Mouse (Mus musculus) heart, embryonic 12.5 days (tissue): ENCODE results near the gene Sbf2. TPM values are rescaled to one million over a fixed set of nuclear protein-coding genes. Genes with fewer than 3 reads are reported as not detected.
A peak's percentile ranks its signal among the peaks of the same experiment; 100 is the strongest.

ENCODE experiments used
- ATAC-seq: fragments of 200-750 bp; cut with Nextera tagmentation; 2 replicates; pipeline ENCODE4 v1.8.0; 2017; ENCODE audit warnings: moderate TSS enrichment, moderate library complexity; ENCODE audit not compliant: insufficient number of reproducible peaks, low FRiP score
- H3K27ac ChIP-seq: fragments of 300-500 bp; sonication (generic); 2 replicates; pipeline ENCODE4 v1.5.1; 2016; ENCODE audit warnings: mild to moderate bottlenecking, moderate library complexity; ENCODE audit not compliant: poor library complexity, severe bottlenecking
- H3K27me3 ChIP-seq: fragments of 300-500 bp; sonication (generic); replicated peaks from 2 replicates; pipeline ENCODE4 v1.6.1; 2016; ENCODE audit warnings: mild to moderate bottlenecking, moderate library complexity
- H3K36me3 ChIP-seq: fragments of 300-500 bp; sonication (generic); 2 replicates; pipeline ENCODE4 v1.6.1; 2016; ENCODE audit warnings: mild to moderate bottlenecking, moderate library complexity
- H3K4me1 ChIP-seq: fragments of 300-500 bp; sonication (generic); replicated peaks from 2 replicates; pipeline ENCODE4 v1.6.1; 2016; ENCODE audit warnings: mild to moderate bottlenecking
- H3K4me2 ChIP-seq: fragments of 300-500 bp; sonication (generic); 2 replicates; pipeline ENCODE4 v1.6.1; 2016; ENCODE audit warnings: mild to moderate bottlenecking, moderate library complexity
- H3K4me3 ChIP-seq: fragments of 300-500 bp; sonication (generic); 2 replicates; pipeline ENCODE4 v1.5.1; 2016; ENCODE audit warnings: mild to moderate bottlenecking
- H3K9ac ChIP-seq: fragments of 300-500 bp; sonication (generic); 2 replicates; pipeline ENCODE4 v1.6.1; 2016; ENCODE audit warnings: mild to moderate bottlenecking, moderate library complexity
- H3K9me3 ChIP-seq: fragments of 300-500 bp; sonication (generic); replicated peaks from 2 replicates; pipeline ENCODE4 v1.6.1; 2016; ENCODE audit warnings: mild to moderate bottlenecking, moderate library complexity
- WGBS: fragments of 180-500 bp; shearing (Covaris S2); methylation state at CpG from one replicate; pipeline ENCODE4 v1.1.7; 2016; 5-methylcytosine and 5-hydroxymethylcytosine counted together
- polyA plus RNA-seq: library from polyadenylated mRNA; unstranded; fragments of >200 nt; fragmentation: Nextera tagmentation; extraction: Ambion mirVana; gene quantifications from 2 replicates; pipeline ENCODE4 v1.2.1, GENCODE M21; 2016

Sbf2 gene
- polyA plus RNA-seq, 1 experiment from 2014 or later, result 39.2 TPM

DNA sequence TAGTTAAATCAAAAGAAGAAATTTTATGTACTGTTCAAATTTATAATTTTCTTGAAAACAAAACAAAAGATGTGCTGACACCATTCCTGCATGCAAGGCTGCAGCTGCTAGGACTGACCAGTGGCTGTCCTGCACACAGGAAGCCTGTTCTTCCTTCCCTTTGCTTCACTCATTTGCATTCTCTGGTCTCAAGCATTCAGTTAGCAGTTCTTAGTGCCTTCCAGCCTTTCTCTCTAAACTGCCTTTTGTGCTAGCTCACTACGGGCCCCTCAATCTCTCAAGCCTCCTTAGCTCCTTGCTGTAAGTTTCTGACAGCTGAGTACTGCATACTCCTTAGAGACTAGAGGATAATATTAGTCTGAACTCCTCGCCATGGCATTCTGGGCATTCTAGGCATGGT, 227.2 kb downstream of the Sbf2 start:
- H3K27me3 ChIP-seq, result no peaks in the 10 kb centered on the region

GRCm38 (mm10) chr7:110385482-110385881, 229.2 kb downstream of the Sbf2 start:
- Histone ChIP-seq H3K9ac (no peak overlapping the region), H3K36me3 (no peaks in the 10 kb centered on the region), H3K27me3 (no peaks in the 10 kb centered on the region), H3K27ac (no peak overlapping the region), H3K9me3 (no peaks in the 10 kb centered on the region), H3K4me2 (no peak overlapping the region), H3K4me1 (peaks cover 7% of the 10 kb centered on the region), H3K4me3 (no peak overlapping the region)
- 89% methylated on average over 1 of the region's 1 CpGs for WGBS
- no peak for ATAC-seq

More for the DNA sequence above, 227.2 kb downstream of the Sbf2 start:
- Histone ChIP-seq H3K4me1 (peaks cover 10% of the 10 kb centered on the region), H3K36me3 (no peaks in the 10 kb centered on the region), H3K4me2 (no peak overlapping the region), H3K27ac (no peak overlapping the region), H3K9ac (no peak overlapping the region), H3K4me3 (no peak overlapping the region), H3K9me3 (no peaks in the 10 kb centered on the region)
- ATAC-seq, result no peak
- WGBS, result 41% methylated on average over 2 of the region's 2 CpGs

GRCm38 (mm10) chr7:110384343-110384742, 230.4 kb downstream of the Sbf2 start:
- H3K9me3 ChIP-seq, result no peaks in the 10 kb centered on the region
- no peak overlapping the region for H3K4me2 ChIP-seq
- H3K4me3 ChIP-seq, result no peak overlapping the region
- no peak overlapping the region for H3K9ac ChIP-seq
- no peaks in the 10 kb centered on the region for H3K36me3 ChIP-seq
- peaks cover 13% of the 10 kb centered on the region for H3K4me1 ChIP-seq
- no peak overlapping the region for H3K27ac ChIP-seq
- H3K27me3 ChIP-seq, result no peaks in the 10 kb centered on the region
- ATAC-seq, result no peak

DNA sequence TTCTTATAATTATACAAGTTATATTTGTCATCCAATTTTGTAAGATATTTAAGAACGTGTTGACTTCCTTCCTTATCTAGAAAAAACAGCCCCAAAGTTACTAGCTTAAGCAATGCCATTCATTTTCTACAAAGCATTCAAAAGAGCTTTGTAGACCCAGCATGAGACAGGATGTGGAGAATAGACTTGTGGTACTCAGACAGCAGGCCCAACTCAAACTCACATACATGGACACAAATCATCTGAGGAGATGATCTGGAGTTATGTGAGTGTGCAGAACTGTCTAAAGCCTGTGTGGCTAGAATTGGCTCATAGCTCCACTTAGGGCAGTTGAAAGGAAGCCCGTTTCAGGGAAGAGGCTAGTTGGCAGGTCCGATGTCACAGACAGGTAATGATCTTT, 233.1 kb downstream of the Sbf2 start:
- H3K27ac ChIP-seq, result no peak overlapping the region
- no peak overlapping the region for H3K4me3 ChIP-seq
- no peak overlapping the region for H3K9ac ChIP-seq
- no peak for ATAC-seq
- no peaks in the 10 kb centered on the region for H3K9me3 ChIP-seq
- H3K27me3 ChIP-seq, result no peaks in the 10 kb centered on the region
- 67% methylated on average over 3 of the region's 3 CpGs for WGBS
- 0 out of 2 replicates have a peak, but pooled peaks cover 4% of the 10 kb centered on the region for H3K36me3 ChIP-seq
- H3K4me2 ChIP-seq, result no peak overlapping the region
- peaks cover 9% of the 10 kb centered on the region for H3K4me1 ChIP-seq

- 0 out of 2 replicates have a peak overlapping the region, but pooled peaks have one; percentile 1 for H3K9ac ChIP-seq
- H3K36me3 ChIP-seq, result peaks cover 17% of the 10 kb centered on the region
- no peaks in the 10 kb centered on the region for H3K27me3 ChIP-seq
- WGBS, result 44% methylated on average over 10 of the region's 10 CpGs
- H3K4me2 ChIP-seq, result no peak overlapping the region
- ATAC-seq, result no peak
- H3K4me3 ChIP-seq, result no peak overlapping the region
- H3K4me1 ChIP-seq, result peaks cover 9% of the 10 kb centered on the region
- H3K9me3 ChIP-seq, result no peaks in the 10 kb centered on the region
- 0 out of 2 replicates have a peak overlapping the region, but pooled peaks have one; percentile 13 for H3K27ac ChIP-seq
Observed at GRCm38 (mm10) chr7:110379335-110379914, 235.3 kb downstream of the Sbf2 start.

GRCm38 (mm10) chr7:110372529-110372928, 242.2 kb downstream of the Sbf2 start:
- Histone ChIP-seq H3K27ac (no peak overlapping the region), H3K4me2 (no peak overlapping the region), H3K27me3 (no peaks in the 10 kb centered on the region), H3K9ac (no peak overlapping the region), H3K36me3 (peaks cover 36% of the 10 kb centered on the region), H3K4me1 (no peaks in the 10 kb centered on the region), H3K9me3 (no peaks in the 10 kb centered on the region), H3K4me3 (no peak overlapping the region)
- no peak for ATAC-seq
- WGBS, result 77% methylated on average over 4 of the region's 4 CpGs

DNA sequence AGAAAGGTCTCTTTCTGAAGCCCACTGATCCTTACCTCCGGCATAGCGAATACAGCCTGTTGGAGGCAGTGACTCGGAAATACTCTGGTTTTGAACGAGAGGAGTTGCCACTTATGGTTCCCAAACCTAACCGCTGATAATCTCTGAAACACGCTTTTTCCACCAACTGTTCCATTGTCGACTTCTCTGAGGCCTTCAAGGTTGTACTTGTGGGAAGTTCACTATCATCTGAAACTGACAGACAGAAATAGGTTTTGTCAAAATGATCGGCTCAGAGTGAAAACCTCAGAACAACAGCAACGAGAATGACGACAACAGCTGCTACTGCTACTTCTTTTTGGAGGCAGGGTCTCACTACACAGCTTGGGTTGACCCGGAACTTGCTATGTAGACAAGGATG, 252.7 kb downstream of the Sbf2 start:
- H3K4me3 ChIP-seq, result no peak overlapping the region
- no peak for ATAC-seq
- H3K4me2 ChIP-seq, result no peak overlapping the region
- peaks cover 41% of the 10 kb centered on the region for H3K36me3 ChIP-seq
- 86% methylated on average over 11 of the region's 11 CpGs for WGBS
- no peaks in the 10 kb centered on the region for H3K27me3 ChIP-seq
- H3K4me1 ChIP-seq, result no peaks in the 10 kb centered on the region
- H3K9ac ChIP-seq, result no peak overlapping the region
- H3K9me3 ChIP-seq, result no peaks in the 10 kb centered on the region
- H3K27ac ChIP-seq, result no peak overlapping the region

DNA sequence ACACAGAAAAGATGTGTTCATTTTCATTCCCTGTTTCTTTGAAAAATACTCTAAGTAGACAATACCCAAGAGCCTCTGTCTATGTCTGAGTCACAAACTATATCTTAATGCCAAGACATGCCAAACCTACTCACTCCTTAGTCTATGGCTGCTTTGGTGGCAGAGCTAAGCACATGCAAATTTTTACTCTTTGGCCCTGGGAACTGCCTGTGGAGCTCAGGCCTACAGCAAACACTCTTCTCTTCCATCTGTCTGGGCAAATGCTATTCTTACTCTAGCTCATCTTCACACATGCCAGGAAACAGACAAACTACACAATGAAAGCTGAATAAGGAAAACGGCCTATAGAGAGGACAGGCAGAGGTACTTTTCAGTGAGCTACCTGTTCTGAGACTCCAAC, 253.2 kb downstream of the Sbf2 start:
- no peak overlapping the region for H3K27ac ChIP-seq
- no peaks in the 10 kb centered on the region for H3K27me3 ChIP-seq
- H3K4me2 ChIP-seq, result no peak overlapping the region
- WGBS, result 88% methylated on average over 1 of the region's 1 CpGs
- ATAC-seq, result no peak
- no peaks in the 10 kb centered on the region for H3K9me3 ChIP-seq
- peaks cover 37% of the 10 kb centered on the region for H3K36me3 ChIP-seq
- no peak overlapping the region for H3K4me3 ChIP-seq
- H3K4me1 ChIP-seq, result no peaks in the 10 kb centered on the region
- H3K9ac ChIP-seq, result no peak overlapping the region

GRCm38 (mm10) chr7:110359391-110359790, 255.3 kb downstream of the Sbf2 start:
- H3K4me3 ChIP-seq, result no peak overlapping the region
- no peak overlapping the region for H3K27ac ChIP-seq
- H3K4me1 ChIP-seq, result no peaks in the 10 kb centered on the region
- no peak overlapping the region for H3K4me2 ChIP-seq
- H3K27me3 ChIP-seq, result no peaks in the 10 kb centered on the region
- H3K9me3 ChIP-seq, result no peaks in the 10 kb centered on the region
- no peak overlapping the region for H3K9ac ChIP-seq
- H3K36me3 ChIP-seq, result peaks cover 30% of the 10 kb centered on the region
- ATAC-seq, result no peak
- 83% methylated on average over 2 of the region's 2 CpGs for WGBS

GRCm38 (mm10) chr7:110353971-110354370, 260.8 kb downstream of the Sbf2 start:
- ATAC-seq, result no peak
- Histone ChIP-seq H3K27ac (no peak overlapping the region), H3K4me1 (no peaks in the 10 kb centered on the region), H3K36me3 (peaks cover 25% of the 10 kb centered on the region), H3K9ac (no peak overlapping the region), H3K4me3 (no peak overlapping the region), H3K4me2 (no peak overlapping the region), H3K27me3 (no peaks in the 10 kb centered on the region), H3K9me3 (no peaks in the 10 kb centered on the region)
- WGBS, result 70% methylated on average over 2 of the region's 2 CpGs

DNA sequence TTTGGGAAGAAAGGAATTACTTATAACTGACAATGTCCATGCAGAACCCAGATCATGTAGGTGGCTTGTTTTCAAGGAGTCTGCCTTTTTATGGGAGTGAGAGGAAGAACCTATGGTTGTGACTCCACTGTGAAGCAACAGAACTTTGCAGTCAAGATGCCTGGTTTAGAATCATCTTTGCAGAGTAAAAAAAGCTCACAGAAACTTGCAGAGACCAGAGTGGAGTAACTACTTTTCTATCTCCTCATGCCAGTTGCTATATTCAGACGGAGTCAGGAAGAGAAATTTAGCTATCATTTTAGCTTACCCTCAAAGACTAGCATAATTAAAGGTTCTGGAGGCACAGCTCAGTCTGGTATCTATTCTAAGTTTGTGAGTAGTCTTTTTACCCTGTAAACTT, 267.5 kb downstream of the Sbf2 start:
- WGBS, result 76% methylated on average over 1 of the region's 1 CpGs

GRCm38 (mm10) chr7:110337601-110338000, 277.1 kb downstream of the Sbf2 start:
- Histone ChIP-seq H3K4me2 (no peak overlapping the region), H3K9ac (no peak overlapping the region), H3K27me3 (no peaks in the 10 kb centered on the region), H3K9me3 (no peaks in the 10 kb centered on the region), H3K4me3 (no peak overlapping the region), H3K27ac (no peak overlapping the region), H3K36me3 (peaks cover 36% of the 10 kb centered on the region), H3K4me1 (no peaks in the 10 kb centered on the region)
- WGBS, result 90% methylated on average over 4 of the region's 4 CpGs
- no peak for ATAC-seq

More for the DNA sequence above, 267.5 kb downstream of the Sbf2 start:
- H3K4me1 ChIP-seq, result no peaks in the 10 kb centered on the region
- no peak for ATAC-seq
- no peaks in the 10 kb centered on the region for H3K27me3 ChIP-seq
- no peak overlapping the region for H3K4me2 ChIP-seq
- no peak overlapping the region for H3K27ac ChIP-seq
- H3K9ac ChIP-seq, result no peak overlapping the region
- no peak overlapping the region for H3K4me3 ChIP-seq
- H3K9me3 ChIP-seq, result no peaks in the 10 kb centered on the region
- H3K36me3 ChIP-seq, result peaks cover 23% of the 10 kb centered on the region
